Mouse (Mus musculus) gastrocnemius, postnatal 10 days (tissue): ENCODE measurements around the gene Mllt3. TPM values are rescaled to one million over a fixed set of nuclear protein-coding genes. Genes with fewer than 3 reads are reported as not detected.

Experiments
- DNase-seq: peaks from one replicate; pipeline ENCODE4 v3.0.0; 2021; ENCODE audit warnings: mixed read lengths
- total RNA-seq, 2 experiments: library from RNA; stranded (reverse); gene quantifications; 2 replicates each; pipeline ENCODE4 v1.2.3; 2021

Mllt3 gene
- total RNA-seq, 2 experiments from 2014 or later: 45.7 to 57.1 TPM

DNA sequence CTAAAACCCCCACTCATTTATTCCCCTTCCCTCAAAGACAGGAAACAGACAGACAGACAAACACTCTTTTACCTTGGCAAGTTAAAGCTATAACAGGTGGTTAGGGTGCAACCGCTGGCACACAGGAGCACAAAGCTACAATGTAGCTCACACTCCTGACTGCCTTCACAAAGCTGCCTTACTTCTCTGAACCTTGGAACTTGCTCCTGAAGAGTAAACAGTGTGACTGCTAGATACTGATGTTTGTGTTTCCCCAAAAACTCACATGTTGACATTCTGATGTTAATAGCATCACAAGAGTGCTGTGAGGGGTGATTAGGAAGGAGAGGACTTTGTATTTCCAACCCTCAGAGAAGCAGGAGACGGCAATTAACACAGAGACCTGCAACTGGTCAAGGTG lies 151.6 kb downstream of the Mllt3 start:
- DNase-seq: no peak

DNA sequence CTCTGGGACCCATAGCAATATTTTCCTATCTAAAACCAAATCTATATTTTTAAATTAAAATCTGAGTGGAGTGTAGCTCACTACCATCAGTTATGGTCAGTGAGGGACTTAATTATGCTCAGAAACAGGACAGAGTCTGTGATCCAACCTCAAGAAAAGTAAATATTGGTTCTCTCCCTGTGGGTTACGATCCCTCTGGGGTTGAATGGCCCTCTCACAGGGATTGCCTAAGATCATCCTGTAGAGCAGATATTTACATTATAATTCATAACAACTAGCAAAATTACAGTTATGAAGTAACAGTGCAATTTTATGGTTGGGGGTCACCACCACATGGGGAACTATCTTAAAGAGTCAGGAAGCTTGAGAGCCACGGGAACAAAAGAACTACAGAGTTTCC lies 152.9 kb downstream of the Mllt3 start:
- DNase-seq: no peak

DNA sequence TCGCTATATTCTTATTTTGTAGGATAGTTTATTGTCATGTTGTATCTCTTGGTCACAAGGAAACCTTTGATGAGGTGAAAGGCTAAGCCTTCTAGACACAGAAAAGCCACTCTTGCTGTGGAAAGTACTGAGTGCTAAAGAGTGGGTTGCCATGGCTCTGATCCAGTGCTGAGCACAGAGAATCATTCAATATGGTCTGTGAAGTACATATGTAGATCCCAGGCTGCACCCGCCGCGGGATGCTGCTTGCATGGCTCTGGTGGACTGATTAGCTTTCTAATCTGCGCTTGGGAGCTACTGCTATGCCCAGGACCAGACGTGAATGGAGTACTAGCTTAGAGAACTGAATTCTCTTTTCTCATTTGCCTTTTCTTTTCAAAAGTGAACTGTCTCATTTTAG lies 154.5 kb downstream of the Mllt3 start:
- DNase-seq: no peak

DNA sequence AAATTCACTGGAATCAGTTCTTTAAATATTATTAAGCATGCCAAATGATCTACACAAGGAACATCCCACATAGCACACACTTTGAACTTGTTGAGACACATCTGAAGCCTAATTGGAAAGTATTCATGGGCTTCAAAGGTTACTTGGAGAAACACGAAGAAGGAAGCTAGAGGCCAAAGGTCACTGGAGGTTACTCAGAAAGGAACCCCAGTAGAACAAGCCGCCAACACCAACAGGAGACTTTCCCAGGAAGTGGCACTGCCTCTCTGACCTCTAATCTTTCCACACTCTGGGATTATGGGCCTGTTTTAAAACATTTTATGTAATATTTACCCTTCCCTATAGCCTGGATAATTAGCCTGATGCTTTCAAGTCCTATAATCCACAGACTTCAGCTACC lies 162.6 kb downstream of the Mllt3 start:
- DNase-seq: no peak

DNA sequence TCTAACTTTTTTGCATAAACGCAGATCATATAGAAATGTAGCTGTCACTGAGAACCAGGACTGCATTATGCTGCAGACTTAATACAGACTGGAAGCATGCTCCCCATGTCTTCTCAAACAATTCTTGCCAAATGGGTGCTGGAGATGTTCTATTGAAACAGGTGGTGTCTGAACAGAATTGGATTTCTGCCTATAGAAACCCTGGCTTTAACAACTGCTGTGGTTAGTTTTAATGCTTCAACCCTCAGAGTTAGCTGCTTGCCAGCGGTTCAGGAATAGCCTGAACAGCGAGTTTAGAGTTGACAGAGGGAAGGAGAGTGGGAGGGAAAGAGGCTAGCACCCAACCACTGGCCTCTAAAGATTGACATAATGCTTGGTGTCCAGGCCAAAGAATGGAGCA lies 166.6 kb downstream of the Mllt3 start:
- DNase-seq: no peak

DNA sequence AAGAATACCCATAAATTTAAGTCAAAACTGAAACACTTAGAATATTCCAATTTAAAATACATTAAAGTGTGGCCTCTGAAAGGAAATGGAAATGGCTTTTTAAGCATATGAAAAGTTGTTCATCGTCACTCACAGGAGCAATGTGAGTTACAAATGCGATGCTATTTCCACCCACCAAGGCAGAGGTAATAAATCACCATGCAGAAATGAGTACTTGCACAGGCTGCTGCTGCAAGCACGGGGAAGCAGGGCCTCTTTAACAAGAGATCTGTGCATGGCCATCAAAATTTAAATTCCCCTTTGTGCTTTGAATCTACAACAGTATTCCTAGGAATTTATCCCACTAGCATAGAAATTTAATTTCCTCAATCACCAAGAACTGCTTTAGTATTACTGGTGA lies 167.3 kb downstream of the Mllt3 start:
- no peak for DNase-seq

DNA sequence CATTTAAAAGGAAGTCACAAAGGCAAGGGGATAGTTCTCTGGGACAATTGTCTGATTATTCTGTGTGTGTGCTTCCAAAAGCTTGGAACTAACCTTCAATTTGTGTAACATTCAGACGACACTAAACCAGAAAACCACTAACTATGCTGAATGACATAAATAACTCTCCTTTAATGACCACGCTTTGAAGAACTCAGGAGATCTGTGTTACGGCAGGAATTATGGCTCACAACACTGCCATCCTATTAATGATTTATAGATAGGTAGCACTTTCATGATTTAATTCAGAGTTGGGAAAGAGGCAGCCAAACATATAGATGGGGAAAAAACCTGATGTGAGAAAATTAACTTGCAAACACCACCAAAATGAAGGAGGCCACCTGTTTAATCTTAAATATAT lies 168.1 kb downstream of the Mllt3 start:
- no peak for DNase-seq

DNA sequence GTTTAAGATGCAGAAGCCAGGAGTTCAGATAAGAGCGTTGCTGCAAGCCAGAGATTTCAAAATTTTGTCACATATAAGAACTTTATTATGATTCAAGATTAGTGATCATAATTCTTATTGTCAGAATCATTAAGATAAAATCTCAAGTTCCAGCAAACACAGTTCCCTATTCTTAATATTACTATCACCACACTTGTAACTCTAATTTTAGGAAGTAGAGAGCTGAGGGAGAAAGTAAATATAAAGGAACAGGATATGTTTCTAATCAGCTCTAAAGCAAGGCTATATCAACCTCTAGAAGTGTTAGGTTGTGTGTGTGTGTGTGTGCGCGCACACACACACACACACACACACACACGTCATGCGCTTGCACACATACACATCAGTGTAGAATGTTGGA lies 170.0 kb downstream of the Mllt3 start:
- no peak for DNase-seq

DNA sequence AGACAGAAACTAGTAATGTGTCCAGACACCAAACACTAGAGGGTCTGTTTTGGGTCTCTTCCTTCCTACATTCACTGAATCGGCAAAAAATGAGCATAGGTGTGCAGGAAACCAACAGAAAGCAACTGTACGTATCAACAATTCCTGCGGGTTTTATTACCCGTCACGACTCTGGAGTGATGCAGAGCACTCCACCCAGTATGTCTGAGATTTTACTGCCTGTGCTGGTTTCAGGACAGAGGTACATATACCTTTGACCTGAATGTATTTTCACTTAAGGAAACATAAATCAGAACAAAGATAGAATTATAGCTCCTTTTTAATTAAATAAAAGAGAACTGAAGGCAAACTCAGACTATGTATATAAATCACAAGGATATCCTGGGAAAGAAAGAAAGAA lies 172.4 kb downstream of the Mllt3 start:
- no peak for DNase-seq

DNA sequence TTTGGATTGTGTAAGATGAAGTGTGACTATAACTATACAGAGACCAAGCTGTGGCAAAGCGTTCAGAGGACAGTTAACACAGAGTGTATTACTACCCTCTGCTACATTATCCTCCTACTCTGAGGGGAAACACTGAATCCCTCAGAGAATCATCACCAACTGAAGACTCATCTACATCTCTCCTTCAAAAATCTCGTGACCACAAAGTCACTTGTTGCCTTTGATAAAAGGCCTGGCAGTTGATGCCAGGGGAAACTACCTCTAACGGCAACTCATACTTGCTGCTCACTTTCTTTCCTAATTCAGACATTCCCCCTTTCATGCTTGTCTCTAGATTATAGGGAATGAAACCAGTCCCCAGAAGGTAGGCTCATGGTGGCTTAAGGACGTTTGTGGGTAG lies 174.0 kb downstream of the Mllt3 start:
- no peak for DNase-seq

DNA sequence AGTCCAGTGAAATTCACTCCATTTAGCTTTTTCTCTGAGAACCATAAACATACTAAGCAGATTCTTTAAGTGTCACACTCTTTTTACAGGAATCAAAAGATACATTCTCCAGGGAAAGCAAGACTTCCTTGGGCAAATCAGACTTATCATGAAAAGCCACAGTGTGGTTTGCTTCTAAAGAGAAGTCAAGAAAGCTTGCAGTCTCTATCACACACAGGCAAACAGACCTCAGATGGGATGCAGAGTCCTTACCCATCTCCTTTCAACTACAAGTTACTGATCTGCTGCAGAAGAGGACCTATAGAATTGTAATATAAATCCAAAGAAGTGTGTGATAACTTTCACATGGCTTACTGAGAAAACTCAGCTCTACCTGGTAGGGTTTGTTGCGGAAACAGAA lies 175.2 kb downstream of the Mllt3 start:
- DNase-seq: no peak

DNA sequence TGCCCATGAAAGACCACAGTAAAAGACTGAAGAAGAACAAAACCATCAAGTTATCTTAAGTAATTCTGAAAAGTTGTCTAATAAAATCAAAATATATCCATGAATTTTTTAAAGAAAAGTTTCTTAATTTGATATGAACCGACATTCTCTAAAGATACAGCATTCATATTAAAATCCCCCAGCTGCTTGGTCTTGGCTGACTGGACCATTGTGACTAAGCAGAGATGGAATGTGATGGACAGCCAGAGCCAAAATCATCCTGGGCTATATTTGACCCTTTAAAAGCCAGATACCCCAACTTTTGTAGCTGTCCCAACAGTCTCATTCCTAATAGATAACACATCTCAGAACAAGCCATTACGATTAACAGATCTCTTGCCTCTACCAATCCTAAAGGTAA lies 180.7 kb downstream of the Mllt3 start:
- no peak for DNase-seq

DNA sequence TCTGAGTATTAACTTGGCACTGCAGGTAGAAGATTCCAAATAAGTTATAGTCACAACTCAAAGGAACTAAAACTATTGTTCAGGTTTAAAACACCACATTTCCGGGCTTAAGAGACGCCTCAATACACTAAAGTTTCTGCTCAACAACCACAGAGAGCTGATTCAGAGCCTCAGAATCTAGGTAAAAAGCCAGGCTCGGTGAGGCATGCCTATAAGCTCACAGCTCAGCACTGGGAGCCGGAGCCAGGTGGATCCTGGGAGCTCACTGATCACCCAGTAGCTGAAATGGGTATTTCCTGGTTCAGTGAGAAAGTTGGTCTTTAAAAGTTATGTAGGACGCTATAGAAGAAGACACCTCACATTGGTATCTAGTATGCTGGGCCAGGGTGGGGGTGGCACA lies 183.1 kb downstream of the Mllt3 start:
- no peak for DNase-seq

DNA sequence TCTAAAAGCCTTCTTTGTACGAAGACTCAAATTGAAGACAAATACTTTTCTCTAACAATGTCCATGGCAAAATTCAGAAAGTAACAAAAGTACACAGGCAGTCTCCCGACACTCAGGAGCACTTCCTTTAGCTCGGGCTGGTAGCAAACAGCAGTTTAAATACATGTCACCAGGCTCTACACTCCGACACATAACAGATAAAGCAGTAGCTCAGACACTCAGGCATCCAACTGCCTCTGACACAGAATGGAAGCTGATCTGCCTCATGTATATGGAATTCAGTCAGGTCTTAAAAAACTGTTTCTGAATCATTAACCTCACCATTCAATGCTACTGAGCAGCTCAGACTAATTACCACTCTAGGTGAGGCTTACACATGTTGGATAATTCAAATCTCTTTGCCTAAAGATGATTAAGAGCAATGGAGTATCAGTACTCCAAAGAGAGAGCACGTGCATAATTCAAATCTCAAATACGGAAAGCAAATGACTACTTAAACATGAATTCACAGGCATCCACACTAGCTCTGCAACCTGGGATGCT lies 188.4 kb downstream of the Mllt3 start:
- DNase-seq: no peak

DNA sequence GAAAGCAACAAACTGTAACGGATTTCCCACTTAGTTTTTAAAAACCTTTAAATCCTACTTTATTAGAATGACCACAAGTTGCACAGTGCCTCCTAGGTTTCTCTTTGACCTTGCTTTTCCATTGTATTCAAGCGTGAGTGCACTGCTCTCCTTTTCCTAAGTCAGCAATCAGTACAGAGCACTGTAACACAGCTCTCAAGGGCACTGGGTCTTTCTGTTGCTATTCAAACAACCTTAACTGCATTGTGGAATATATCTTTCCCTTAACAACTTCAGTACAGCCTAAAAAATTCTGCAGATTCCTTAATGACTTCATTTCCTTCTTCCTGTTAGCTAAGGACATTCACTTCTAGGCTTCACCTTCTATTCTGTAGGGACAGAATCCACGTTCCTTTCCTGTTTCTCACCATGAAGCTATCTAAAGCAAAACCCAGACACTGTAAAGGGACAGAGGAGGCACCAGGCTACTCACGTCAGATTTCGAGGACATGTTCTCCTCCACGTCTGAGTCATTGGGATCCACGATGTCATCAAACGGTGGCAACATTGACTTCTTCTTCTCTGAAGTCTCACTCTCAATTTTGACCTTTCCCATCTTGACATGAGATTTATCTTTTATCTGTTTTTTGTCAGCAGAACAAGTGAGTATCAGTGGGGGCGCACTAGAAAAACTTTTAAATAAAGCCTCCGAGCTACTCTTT lies 192.8 kb downstream of the Mllt3 start:
- DNase-seq: no peak

DNA sequence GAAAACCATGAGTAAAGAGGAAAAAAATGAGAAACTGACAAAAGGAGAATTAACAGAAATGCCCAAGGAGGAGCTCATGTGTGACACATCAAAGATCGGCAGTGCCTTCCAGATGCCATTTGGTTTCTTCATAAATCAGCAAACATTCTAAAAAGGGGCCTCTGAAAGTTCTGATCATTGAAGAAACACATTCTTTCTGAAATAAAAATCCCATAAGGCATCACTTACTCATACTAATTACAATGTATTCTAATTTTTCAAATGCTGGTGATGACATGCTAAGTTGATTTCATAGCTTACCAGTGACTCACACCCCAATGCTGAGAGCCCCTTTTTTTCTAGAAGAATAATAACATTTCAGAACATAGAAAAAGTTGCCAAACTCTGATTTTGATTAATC lies 194.4 kb downstream of the Mllt3 start:
- DNase-seq: no peak

DNA sequence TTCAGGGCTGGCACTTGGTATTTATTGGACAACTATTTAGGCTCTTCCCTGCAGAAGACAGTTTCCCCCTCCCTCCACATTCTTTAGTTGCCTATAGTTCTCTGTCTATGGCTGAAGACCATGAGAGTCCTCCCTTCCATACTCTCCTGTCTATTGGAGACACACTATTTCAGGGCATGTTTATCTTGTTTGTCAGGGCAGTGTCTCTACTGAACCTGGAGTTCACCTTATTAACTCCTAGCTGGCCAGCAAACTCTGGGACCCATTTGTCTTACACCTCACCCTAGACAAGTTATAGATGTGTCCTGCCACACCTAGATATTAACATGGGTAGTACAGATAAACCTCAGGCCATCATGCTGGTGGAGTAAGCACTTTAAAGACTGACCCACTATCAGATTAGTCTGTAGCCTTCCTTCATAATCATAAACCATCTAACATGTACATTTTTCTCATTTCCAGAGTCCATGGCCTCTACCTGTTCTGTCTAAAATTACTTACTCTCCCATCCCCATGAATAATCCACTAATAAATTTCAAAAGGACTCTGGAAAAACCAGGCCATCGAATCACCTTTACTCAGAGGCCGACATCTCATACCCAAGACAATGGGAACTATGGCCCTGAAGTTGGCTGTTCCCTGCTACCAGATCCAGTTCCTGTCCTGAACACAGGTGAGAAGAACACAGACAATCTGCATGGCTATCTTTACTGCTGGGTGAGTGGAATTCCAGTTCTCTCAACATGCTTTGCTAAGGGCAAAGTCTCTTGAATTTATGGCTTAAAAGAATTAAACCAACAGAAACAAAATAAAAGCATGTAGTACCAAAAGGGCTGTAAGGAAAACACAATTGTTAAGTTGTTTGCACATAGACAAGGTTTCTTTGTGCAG lies 195.4 kb downstream of the Mllt3 start:
- DNase-seq: no peak

DNA sequence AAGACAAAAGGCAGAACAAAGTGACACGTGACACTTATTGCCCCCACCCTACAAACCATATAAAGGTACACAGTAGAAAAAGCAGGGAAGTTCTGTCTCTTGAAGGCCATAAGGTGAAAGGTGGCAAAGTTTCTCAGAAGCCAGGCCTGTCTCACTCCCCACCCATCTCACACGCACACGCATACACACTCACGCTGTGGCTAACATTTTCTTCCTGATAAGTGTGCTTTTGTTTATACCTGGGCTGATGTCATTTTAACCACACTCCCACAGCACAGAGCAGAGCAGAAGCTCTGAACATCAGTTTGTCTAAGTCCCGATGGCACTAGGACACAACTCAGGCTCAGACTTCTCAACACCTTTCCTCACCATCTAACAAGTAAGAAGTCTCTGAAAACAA lies 196.9 kb downstream of the Mllt3 start:
- no peak for DNase-seq

DNA sequence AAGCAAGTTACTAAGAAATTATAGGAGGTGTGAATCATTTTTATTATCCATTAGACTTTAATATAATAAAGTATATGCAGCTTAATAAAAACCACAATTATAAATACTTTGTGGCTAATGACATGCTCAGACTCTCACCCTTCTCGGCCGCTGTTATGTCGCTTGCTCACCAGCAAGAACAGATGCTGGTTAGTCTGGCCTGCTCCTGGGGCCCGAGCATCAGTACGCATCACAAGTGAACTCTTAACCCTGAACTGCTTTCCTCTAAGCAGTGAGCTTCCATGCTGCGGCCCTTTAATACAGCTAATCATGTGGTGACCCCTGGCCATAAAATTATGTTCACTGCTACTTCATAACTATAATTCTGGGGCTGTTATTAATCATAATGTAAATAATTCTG lies 198.0 kb downstream of the Mllt3 start:
- DNase-seq: no peak

DNA sequence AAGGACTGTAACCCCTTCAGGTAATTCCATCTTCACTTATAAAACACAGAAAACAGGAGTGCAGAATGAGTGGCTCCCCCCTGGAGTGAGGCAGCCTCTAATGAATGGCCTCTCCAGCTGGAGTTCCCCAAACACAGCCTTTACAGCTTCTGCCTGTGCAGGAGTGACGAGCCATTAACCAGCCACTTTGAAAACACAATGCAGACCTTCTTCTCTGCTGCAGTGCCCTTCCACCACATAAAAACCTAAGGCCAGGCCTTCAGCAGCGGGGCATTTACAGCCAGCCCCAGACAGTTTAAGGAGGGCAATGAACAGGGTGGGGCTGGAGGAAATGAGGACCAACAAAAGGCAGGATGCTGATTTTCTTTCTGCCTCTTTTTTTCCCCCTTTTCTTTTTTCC lies 198.9 kb downstream of the Mllt3 start:
- DNase-seq: no peak

DNA sequence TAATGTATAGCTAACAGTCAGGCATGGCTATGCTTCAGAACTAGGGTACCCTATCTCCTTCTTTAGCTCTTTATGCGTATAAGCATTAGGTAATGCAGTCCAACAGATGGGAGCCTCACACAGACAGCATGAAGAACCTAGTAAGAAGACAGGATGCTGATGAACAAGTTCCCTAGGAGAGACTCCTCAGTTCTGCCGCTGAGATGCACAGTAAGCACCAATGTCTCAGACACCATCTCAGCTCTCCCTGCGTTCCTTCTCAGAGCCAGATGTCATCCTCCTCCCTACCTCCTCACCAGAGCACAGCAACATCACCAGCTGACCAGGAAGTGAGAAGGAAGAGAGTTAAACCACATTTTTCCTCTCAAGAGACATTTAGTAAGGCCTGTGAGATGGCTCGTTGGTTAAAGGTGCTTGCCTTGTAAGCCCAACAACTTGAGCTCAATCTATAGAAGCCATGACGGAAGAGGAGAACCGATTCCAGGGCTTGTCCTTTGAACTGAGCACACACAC lies 202.3 kb downstream of the Mllt3 start:
- no peak for DNase-seq

DNA sequence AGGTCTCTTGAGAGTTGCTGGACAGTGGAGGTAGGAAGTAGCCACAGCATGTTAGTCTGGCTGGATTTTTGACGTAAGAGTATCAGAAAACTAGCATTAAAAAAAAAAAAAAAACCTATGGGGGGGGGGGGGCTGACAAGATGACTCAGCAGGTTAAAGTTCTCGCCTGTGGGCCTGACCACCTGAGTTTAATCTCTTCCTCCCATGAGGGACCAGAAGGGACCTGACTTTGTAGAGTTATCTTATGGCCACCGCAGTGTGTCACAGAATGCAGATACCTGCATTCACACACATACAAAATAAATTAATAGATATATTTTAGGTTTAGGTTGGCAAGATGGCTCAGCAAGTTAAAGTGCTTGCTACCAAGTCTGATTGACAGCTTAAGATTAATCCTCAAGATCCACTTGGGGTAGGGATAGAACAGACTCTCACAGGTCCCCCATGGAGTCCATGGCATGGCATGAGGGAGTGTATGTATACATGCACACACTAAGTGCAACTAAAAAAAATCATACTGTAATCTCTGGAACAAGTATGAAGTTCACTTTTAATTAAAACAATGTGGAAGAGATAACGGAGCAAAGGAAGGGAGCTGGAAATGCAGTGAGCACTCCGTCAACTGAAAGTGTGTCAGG lies 203.6 kb downstream of the Mllt3 start:
- DNase-seq: no peak

DNA sequence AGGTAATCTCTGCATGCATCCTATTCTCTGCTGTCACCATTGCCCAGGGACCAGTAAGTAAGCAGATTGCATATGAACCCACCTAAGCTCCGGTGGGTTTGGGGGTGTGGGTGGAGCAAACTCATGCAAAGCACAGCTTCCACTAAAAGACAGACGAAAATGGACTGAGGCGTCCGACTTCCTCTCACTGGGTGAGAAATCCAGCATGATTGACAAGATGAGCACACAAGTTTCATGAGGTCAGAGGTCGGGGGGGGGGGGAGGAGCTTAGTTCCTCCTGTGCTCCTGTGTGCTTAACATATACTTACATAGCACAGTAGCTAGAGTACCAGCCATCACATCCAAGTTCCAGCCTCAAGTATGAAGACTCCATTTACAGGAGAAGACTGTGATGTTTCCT lies 206.8 kb downstream of the Mllt3 start:
- DNase-seq: no peak
